Mouse (Mus musculus) thymus, adult 2 months (tissue): ENCODE measurements around the gene Kcnk12.

Experiments used
- CTCF ChIP-seq: fragments of 200-500 bp; IDR thresholded peaks from 2 replicates; pipeline ENCODE4 v1.5.1; 2012; ENCODE audit warnings: mild to moderate bottlenecking, control low read depth, low read length, moderate library complexity, borderline replicate concordance; ENCODE audit not compliant: control insufficient read depth, poor library complexity, insufficient read depth; ENCODE audit errors: extremely low read depth
- POLR2A ChIP-seq: fragments of 200-500 bp; IDR thresholded peaks from 2 replicates; pipeline ENCODE4 v1.6.1; 2012; ENCODE audit warnings: mild to moderate bottlenecking, low read length, control low read depth, moderate library complexity; ENCODE audit not compliant: control insufficient read depth, poor library complexity, insufficient read depth; ENCODE audit errors: extremely low read depth

DNA sequence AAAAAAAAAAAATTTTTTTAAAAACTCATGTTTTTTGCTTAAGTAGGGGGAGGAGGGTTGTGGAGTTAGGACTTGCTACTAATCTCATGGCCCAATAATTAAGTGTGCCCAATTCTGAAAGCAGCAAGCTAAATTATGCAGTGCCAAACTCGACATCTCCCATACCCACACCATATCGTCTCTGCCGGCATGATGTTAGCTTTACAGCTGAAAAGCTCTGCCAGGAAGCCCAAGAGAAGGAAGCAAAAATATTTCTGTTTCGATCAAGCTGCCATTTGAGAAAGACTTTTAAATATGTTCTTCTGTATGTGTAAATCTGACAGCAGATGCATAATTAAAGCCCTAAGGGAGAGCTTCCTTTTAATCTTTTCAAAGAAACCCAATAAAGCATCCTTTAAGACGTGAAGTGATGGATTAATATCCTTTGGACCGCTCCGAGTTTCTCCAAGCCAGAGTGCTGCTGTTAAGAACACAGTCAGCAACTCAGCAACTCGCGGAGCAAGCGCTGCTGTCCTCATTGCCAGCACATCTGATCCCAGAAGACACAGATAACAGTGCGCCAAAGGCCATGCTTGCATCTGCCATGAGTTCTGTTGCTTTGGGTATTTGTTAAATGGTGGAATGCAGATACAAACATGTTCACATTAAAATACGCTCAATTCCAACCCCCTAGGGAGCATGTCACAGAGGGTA is 5.0 kb downstream of the Kcnk12 start:
- no peak for TF ChIP-seq CTCF
- no peak for TF ChIP-seq POLR2A
